Mouse (Mus musculus) midbrain, embryonic 10.5 days (tissue): Measurements from ENCODE around the gene Osbpl8. TPM values are rescaled to one million over a fixed set of nuclear protein-coding genes. Genes with fewer than 3 reads are reported as not detected.
"Not testable (repeated sequence)": the region's sequence is repeated elsewhere in the genome, so short reads cannot be mapped to it uniquely, and the experiment has no call there.

Experiments used
- DNase-seq: peaks from one replicate; pipeline ENCODE4 v3.0.0-alpha.2; 2017; ENCODE audit warnings: low spot score
- H3K27ac ChIP-seq: fragments of 300-500 bp; sonication (generic); replicated peaks from 2 replicates; pipeline ENCODE4 v1.5.1; 2016; ENCODE audit warnings: mild to moderate bottlenecking
- H3K27me3 ChIP-seq: fragments of 300-500 bp; sonication (generic); 2 replicates; pipeline ENCODE4 v1.6.1; 2016; ENCODE audit warnings: low read depth, mild to moderate bottlenecking; ENCODE audit not compliant: poor library complexity, severe bottlenecking
- H3K36me3 ChIP-seq: fragments of 300-500 bp; sonication (generic); 2 replicates; pipeline ENCODE4 v1.6.1; 2016; ENCODE audit warnings: mild to moderate bottlenecking, moderate library complexity
- H3K4me1 ChIP-seq: fragments of 300-500 bp; sonication (generic); 2 replicates; pipeline ENCODE4 v1.6.1; 2016
- H3K4me3 ChIP-seq: fragments of 300-500 bp; sonication (generic); 2 replicates; pipeline ENCODE4 v1.5.1; 2016; ENCODE audit warnings: mild to moderate bottlenecking, moderate library complexity
- H3K9me3 ChIP-seq: fragments of 300-500 bp; sonication (generic); replicated peaks from 2 replicates; pipeline ENCODE4 v1.6.1; 2016; ENCODE audit warnings: mild to moderate bottlenecking
- WGBS: fragments of 180-500 bp; shearing (Covaris S2); methylation state at CpG from one replicate; pipeline ENCODE4 v1.1.7; 2016; 5-methylcytosine and 5-hydroxymethylcytosine counted together
- polyA plus RNA-seq: library from polyadenylated mRNA; unstranded; fragments of >200 nt; fragmentation: Nextera tagmentation; extraction: Ambion mirVana; gene quantifications from 2 replicates; pipeline ENCODE4 v1.2.1, GENCODE M21; 2016

Gene Osbpl8
- polyA plus RNA-seq, 1 experiment from 2014 or later = 7.6 TPM

- H3K9me3 ChIP-seq = no peaks in the 10 kb centered on the region
- no peaks in the 10 kb centered on the region for H3K27me3 ChIP-seq
- 0 out of 2 replicates have a peak, but pooled peaks cover 7% of the 10 kb centered on the region for H3K4me1 ChIP-seq
- no peaks in the 10 kb centered on the region for H3K36me3 ChIP-seq
- 87% methylated on average over 8 of the region's 8 CpGs for WGBS
- DNase-seq = no peak
- no peak overlapping the region for H3K4me3 ChIP-seq
- H3K27ac ChIP-seq = no peak overlapping the region
Measured at GRCm38 (mm10) chr10:111177336-111177735, 12.8 kb downstream of the Osbpl8 start.

DNA sequence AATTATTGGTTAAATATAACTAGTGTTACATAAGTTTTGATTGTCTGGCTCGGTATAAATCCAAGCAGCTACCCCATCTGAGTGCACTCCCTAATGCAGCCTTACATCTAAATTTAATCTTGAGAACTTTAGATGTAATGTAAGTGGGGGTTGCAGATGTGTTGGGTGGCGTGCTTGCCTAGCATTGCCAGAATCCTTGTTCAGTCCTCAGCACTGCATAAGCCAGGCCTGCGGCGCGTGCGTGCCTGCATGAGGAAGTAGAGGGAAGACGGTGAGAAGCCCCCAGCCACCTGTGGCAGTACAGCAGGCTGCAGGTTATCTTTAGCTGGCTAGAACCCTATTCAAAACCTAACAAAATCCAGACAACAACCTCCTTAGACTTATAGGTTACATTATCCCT, 13.5 kb downstream of the Osbpl8 start:
- DNase-seq = no peak
- Histone ChIP-seq H3K36me3 (no peaks in the 10 kb centered on the region), H3K4me1 (0 out of 2 replicates have a peak, but pooled peaks cover 7% of the 10 kb centered on the region), H3K27me3 (no peaks in the 10 kb centered on the region), H3K4me3 (no peak overlapping the region), H3K27ac (no peak overlapping the region), H3K9me3 (no peaks in the 10 kb centered on the region)
- 95% methylated on average over 7 of the region's 7 CpGs for WGBS

DNA sequence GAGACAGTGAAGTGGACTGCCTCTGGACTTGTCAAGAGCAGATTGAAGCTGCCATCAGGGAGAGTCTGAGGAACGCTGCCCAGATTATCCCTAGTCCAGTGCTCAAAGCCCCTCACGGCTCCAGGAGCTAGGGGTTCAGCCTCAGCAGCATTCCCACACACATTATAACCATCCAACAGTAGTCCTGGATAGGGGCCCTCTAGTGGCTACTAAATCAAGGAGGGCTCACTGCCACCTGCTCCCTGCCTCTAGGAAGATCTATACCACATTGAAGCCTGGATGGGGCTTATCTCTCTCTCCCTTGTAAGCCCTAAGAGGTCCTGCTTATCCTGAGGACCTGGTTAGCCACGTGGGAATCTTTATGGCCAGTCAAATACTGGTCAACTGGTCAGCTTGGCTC, 16.1 kb downstream of the Osbpl8 start:
- no peak overlapping the region for H3K4me3 ChIP-seq
- no peaks in the 10 kb centered on the region for H3K36me3 ChIP-seq
- H3K9me3 ChIP-seq = no peaks in the 10 kb centered on the region
- H3K4me1 ChIP-seq = 0 out of 2 replicates have a peak, but pooled peaks cover 7% of the 10 kb centered on the region
- H3K27me3 ChIP-seq = no peaks in the 10 kb centered on the region
- peak; percentile 19 for DNase-seq
- no peak overlapping the region for H3K27ac ChIP-seq
- 25% methylated on average over 3 of the region's 3 CpGs for WGBS

DNA sequence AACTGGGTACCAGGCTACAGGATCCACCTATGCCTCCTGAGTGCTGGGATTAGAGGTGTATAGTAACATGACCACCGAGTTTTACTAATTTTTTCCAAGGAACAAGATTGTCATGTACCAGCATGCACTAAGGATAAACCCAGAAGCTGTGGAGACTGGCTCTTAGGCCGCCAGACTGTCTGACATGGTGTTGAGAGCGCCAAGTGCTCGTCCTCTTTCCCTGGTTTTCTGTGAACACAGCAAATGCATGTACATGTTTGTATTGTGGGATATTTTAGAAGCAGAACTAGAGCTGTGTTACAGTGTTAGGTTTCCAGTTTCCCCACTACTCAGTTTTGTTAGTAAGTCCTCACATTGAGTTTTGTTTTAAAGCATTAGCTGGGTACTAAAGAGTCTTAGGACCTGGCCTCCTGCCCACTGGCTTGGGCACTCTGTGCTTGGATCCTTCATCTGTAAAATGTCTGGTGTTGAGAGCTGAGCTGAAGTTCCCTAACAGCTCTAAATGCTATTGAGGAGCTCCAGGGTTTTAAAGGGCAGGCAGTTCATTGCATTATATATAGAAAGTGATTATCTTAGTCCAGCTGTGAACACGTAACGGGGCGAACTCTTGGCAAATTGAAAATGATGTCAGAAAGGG, 19.2 kb downstream of the Osbpl8 start:
- Histone ChIP-seq H3K4me3 (no peak overlapping the region), H3K36me3 (no peaks in the 10 kb centered on the region), H3K4me1 (peaks cover 21% of the 10 kb centered on the region), H3K9me3 (no peaks in the 10 kb centered on the region), H3K27ac (no peak overlapping the region), H3K27me3 (no peaks in the 10 kb centered on the region)
- DNase-seq = no peak
- 88% methylated on average over 7 of the region's 7 CpGs for WGBS

- Histone ChIP-seq H3K27me3 (no peaks in the 10 kb centered on the region), H3K4me3 (no peak overlapping the region), H3K4me1 (peaks cover 14% of the 10 kb centered on the region), H3K36me3 (no peaks in the 10 kb centered on the region), H3K27ac (no peak overlapping the region), H3K9me3 (no peaks in the 10 kb centered on the region)
- DNase-seq = no peak
- 91% methylated on average over 1 of the region's 1 CpGs for WGBS
Measured at GRCm38 (mm10) chr10:111185574-111186269, 21.2 kb downstream of the Osbpl8 start.

GRCm38 (mm10) chr10:111189022-111189555, 24.5 kb downstream of the Osbpl8 start:
- no peak overlapping the region for H3K4me3 ChIP-seq
- H3K9me3 ChIP-seq = no peaks in the 10 kb centered on the region
- no peaks in the 10 kb centered on the region for H3K27me3 ChIP-seq
- H3K4me1 ChIP-seq = peaks cover 14% of the 10 kb centered on the region
- no peaks in the 10 kb centered on the region for H3K36me3 ChIP-seq
- DNase-seq = no peak
- no peak overlapping the region for H3K27ac ChIP-seq
- WGBS = 88% methylated on average over 4 of the region's 4 CpGs

- WGBS = 84% methylated on average over 6 of the region's 6 CpGs
- no peaks in the 10 kb centered on the region for H3K27me3 ChIP-seq
- H3K4me1 ChIP-seq = peaks cover 16% of the 10 kb centered on the region
- no peak overlapping the region for H3K27ac ChIP-seq
- DNase-seq = no peak
- no peaks in the 10 kb centered on the region for H3K9me3 ChIP-seq
- no peak overlapping the region for H3K4me3 ChIP-seq
- H3K36me3 ChIP-seq = no peaks in the 10 kb centered on the region
Measured at GRCm38 (mm10) chr10:111190110-111190795, 25.7 kb downstream of the Osbpl8 start.

DNA sequence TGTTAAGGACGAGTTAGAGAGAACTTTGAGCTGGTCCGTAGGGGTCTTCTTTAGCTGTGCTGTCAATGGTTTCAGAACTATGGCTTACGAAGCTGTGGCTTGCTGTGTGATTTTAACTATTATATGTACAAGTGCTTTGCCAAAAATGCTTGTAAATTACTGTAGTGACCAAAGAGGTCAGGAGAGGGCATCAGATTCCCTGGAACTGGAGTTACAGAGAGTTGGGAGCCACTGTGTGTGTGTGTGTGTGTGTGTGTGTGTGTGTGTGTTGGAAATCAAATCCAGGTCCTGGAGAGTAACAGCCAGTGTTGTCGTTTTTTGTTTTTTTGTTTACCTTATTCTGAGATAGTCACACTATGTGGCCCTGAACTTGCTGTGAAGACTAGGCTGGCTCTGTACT, 29.0 kb downstream of the Osbpl8 start:
- Histone ChIP-seq H3K4me3 (no peak overlapping the region), H3K9me3 (no peaks in the 10 kb centered on the region), H3K27ac (no peak overlapping the region), H3K27me3 (no peaks in the 10 kb centered on the region), H3K36me3 (no peaks in the 10 kb centered on the region; the same call in 1 of the 2 replicates), H3K4me1 (peaks cover 3% of the 10 kb centered on the region; the same call in 1 of the 2 replicates)
- 80% methylated on average over 4 of the region's 4 CpGs for WGBS
- DNase-seq = no peak

GRCm38 (mm10) chr10:111196191-111196590, 31.6 kb downstream of the Osbpl8 start:
- Histone ChIP-seq H3K9me3 (no peaks in the 10 kb centered on the region), H3K4me3 (no peak overlapping the region), H3K27me3 (no peaks in the 10 kb centered on the region), H3K36me3 (no peaks in the 10 kb centered on the region; the same call in 1 of the 2 replicates), H3K4me1 (peaks cover 3% of the 10 kb centered on the region; the same call in 1 of the 2 replicates), H3K27ac (no peak overlapping the region)
- 98% methylated on average over 2 of the region's 2 CpGs for WGBS
- DNase-seq = no peak

GRCm38 (mm10) chr10:111198705-111199104, 34.2 kb downstream of the Osbpl8 start:
- H3K4me3 ChIP-seq, H3K27me3 ChIP-seq, H3K4me1 ChIP-seq, H3K27ac ChIP-seq, H3K36me3 ChIP-seq, DNase-seq, H3K9me3 ChIP-seq: not testable (repeated sequence)
- WGBS = 76% methylated on average over 5 of the region's 5 CpGs

- Histone ChIP-seq H3K9me3 (no peaks in the 10 kb centered on the region), H3K27me3 (no peaks in the 10 kb centered on the region), H3K4me1 (no peaks in the 10 kb centered on the region), H3K36me3 (no peaks in the 10 kb centered on the region; the same call in 1 of the 2 replicates), H3K27ac (no peak overlapping the region), H3K4me3 (no peak overlapping the region)
- WGBS = 87% methylated on average over 7 of the region's 7 CpGs
- DNase-seq = no peak
Measured at GRCm38 (mm10) chr10:111201120-111201519, 36.6 kb downstream of the Osbpl8 start.

DNA sequence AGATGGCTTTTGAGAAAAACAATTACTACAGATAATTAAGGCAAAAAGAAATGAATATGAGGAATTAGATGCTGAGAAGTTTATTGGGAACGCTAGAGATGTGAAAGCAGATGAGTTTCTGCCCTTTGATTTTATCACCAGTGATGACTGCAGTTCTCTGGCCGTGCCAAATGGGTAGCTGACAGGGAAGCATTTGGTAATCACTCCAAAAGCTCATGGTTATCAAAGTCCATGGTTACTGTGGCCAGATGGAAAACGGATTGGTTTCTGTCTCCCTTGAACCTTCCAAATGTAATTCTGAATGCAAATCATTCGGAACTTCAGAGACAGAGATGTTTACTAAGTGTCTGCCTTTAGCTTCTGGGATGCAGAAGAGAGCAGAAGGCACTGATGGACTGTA, 37.1 kb downstream of the Osbpl8 start:
- no peak for DNase-seq
- Histone ChIP-seq H3K4me1 (no peaks in the 10 kb centered on the region), H3K9me3 (no peaks in the 10 kb centered on the region), H3K27ac (no peak overlapping the region), H3K27me3 (no peaks in the 10 kb centered on the region), H3K36me3 (no peaks in the 10 kb centered on the region; the same call in 1 of the 2 replicates), H3K4me3 (no peak overlapping the region)
- WGBS = 79% methylated on average over 4 of the region's 4 CpGs
